Mouse (Mus musculus) testis, adult 10 weeks (tissue): ENCODE results near the gene Plxnd1. TPM values are rescaled to one million over a fixed set of nuclear protein-coding genes. Genes with fewer than 3 reads are reported as not detected.

ENCODE experiments used
- polyA plus RNA-seq: library from polyadenylated mRNA; stranded (reverse); fragments of 350-450 nt; fragmentation: Illumina TruSeq; extraction: RNeasy Lipid Tissue Mini Kit (QIAGEN cat#74804); gene quantifications from one replicate; pipeline ENCODE4 v1.2.3, GENCODE M21; 2014; ENCODE audit warnings: low read depth, low replicate concordance

Plxnd1 gene
- polyA plus RNA-seq, result 1.8 TPM

GRCm38 (mm10) chr6:115994877-115995520 lies at the start of gene Plxnd1:
TSS of gene Plxnd1 (minus strand) at chr6:115995005.

GRCm38 (mm10) chr6:115944638-115945037 lies 50.2 kb downstream of the Plxnd1 start, which contains the start of gene H1foo:
TSS of gene H1foo (plus strand) at chr6:115944938.

DNA sequence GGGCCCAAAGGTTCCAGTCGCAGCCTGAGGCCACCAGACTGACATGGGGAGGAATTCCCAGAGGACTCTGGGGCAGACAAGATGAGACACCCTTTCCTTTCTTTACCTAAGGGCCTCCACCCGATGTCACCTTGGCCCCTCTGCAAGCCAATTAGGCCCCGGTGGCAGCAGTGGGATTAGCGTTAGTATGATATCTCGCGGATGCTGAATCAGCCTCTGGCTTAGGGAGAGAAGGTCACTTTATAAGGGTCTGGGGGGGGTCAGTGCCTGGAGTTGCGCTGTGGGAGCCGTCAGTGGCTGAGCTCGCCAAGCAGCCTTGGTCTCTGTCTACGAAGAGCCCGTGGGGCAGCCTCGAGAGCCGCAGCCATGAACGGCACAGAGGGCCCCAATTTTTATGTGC lies 63.2 kb downstream of the Plxnd1 start, which contains the start of gene Rho:
Gene Rho, plus strand, starts transcription at position 110 of the 400 bp plus-strand sequence.

Other genes with a start within 250 kb of the Plxnd1 start
- not detected for gene Tmem40, start 232.6 kb downstream of the Plxnd1 start, polyA plus RNA-seq
- gene Cand2, start 220.5 kb downstream of the Plxnd1 start, polyA plus RNA-seq, result 1.9 TPM
- gene Rpl32, start 186.3 kb downstream of the Plxnd1 start, polyA plus RNA-seq, result 233 TPM
- 11.4 TPM for gene Efcab12, start 156.6 kb downstream of the Plxnd1 start, polyA plus RNA-seq
- gene Mbd4, start 141.6 kb downstream of the Plxnd1 start, polyA plus RNA-seq, result 13.0 TPM
- 72.8 TPM for gene Ift122, start 141.5 kb downstream of the Plxnd1 start, polyA plus RNA-seq
- gene Rho, start 63.3 kb downstream of the Plxnd1 start, polyA plus RNA-seq, result 0.74 TPM
- not detected for gene H1foo, start 50.1 kb downstream of the Plxnd1 start, polyA plus RNA-seq
- 106 TPM for gene Tmcc1, start 198.5 kb upstream of the Plxnd1 start, polyA plus RNA-seq
- gene Washc2, start 213.0 kb upstream of the Plxnd1 start, polyA plus RNA-seq, result 14.0 TPM